Mouse (Mus musculus) spleen, adult 10 weeks (tissue): ENCODE data around the gene Hao2. TPM values are rescaled to one million over a fixed set of nuclear protein-coding genes. Genes with fewer than 3 reads are reported as not detected.

Experiments used
- polyA plus RNA-seq: library from polyadenylated mRNA; stranded (reverse); fragments of 350-450 nt; fragmentation: Illumina TruSeq; extraction: RNeasy Lipid Tissue Mini Kit (QIAGEN cat#74804); gene quantifications from one replicate; pipeline ENCODE4 v1.2.3, GENCODE M21; 2015; ENCODE audit warnings: low replicate concordance; ENCODE audit not compliant: insufficient read depth

Gene Hao2
- polyA plus RNA-seq: not detected

DNA sequence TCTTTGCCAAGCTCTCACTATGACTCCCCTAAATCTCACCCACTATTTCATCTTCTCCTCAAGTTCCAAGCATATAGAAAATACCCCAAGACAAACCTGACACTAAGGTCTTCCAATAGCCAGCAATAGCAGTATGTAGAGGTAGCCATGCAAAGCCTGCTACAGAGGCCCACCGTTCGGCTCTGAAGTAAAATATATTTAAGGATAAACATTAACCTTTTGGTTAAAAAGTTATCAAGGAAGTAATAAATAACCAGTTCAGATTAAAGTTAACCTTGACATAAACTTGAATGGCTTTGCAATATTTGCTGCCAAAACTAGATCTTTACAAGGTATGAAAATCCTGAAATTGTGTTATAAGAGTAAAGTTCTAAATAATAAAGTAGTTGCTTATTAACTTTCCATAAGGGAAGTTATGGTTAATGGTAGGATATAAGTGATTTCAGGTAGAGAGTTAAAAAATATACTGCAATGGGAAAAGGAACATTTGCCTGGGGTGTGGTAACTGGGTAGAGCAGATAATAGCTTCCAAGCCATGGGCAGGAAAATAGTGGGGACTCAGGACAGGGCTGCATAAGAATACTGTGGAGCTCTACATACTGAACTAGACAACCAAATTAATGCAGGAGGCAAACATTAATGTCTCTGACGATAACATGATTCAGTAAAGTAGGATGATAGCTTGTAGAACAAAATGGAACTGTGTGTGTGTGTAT lies at the start of gene Hao2:
Hao2 (minus strand) TSS at position 183 of the 716 bp plus-strand sequence.

DNA sequence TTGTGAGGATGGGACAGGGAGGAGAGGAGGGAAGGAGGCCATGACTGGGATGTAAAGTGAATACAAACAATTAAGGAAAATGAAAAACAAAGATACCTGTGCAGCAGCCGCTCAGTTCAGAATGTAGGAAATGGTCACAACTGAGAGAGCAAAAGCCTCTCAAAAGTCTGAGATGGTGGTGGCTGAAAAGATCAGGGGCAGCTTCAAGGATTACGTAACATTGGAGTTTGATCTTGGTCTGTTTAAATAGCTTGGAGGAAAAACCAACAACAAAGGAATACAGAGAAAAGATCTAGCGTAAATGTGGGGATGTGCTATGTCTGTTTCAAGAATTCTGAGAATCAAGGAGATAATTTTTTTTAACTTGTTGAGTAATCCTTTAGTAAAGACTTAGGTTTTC lies 33.5 kb downstream of the Hao2 start, which contains the start of gene Hsd3b1:
Hsd3b1 (minus strand) TSS at position 219 of the 400 bp plus-strand sequence.

Other genes with a start within 250 kb of the Hao2 start
- not detected for gene Hsd3b2, start 168.7 kb downstream of the Hao2 start, polyA plus RNA-seq
- not detected for gene Hsd3b3, start 130.1 kb downstream of the Hao2 start, polyA plus RNA-seq
- gene Hsd3b6, start 78.8 kb downstream of the Hao2 start, polyA plus RNA-seq: not detected
- not detected for gene Hsd3b1, start 33.4 kb downstream of the Hao2 start, polyA plus RNA-seq
- 8.4 TPM for gene Wars2, start 247.8 kb upstream of the Hao2 start, polyA plus RNA-seq